Mouse (Mus musculus): ENCODE data around the gene Pax3.

DNA sequence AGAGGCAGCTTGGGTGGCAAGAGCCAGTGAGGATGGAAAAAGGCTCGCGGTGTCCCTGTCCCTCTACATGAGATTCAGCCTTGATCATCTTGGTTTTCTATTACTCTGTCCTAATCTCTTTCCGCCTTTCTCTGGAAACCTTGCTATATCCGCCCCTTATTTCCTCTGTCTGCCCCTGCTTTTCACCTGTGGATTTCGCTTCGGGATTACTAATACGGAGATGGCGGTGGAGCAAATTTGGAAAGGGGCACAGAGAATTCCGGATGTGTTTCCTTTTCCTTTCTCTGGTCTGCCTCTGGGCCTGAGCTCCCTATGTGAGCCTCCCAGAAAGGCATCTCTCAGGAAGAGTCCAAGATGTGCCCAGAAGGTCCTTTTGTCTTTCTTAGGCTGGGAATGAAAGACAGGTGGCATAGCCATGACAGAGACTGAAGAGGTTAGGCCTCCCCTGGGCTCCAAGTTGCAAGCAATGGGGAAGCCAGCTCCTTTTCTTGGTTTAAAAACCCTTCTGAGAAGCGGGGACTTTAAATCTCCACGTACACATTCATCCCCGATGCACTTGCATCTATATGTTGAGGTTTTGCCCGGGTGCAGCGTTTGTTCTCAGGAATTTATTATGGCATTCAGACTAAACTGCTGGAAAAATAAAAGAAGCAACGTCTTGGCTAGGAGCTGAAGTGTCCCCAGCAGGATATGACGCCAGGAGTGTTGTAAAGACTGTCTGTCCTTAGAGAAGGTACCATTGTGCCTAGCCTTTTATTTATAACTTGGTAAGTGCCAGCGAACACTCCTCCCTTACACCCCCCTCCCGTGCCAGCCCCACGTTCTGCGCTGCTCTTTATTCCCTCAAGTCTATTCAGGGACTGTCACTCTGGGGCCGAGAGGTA, 659 bp upstream of the Pax3 start:
- TF ChIP-seq CTCF (IDR thresholded peaks at IDR 0.05; ENCODE audit: low read depth) (no peak), EP300 (IDR thresholded peaks at IDR 0.05; ENCODE audit: low read depth) (no peak)
